Mouse (Mus musculus): ENCODE results near the gene Ccdc136. TPM values are rescaled to one million over a fixed set of nuclear protein-coding genes. Genes with fewer than 3 reads are reported as not detected.

Ccdc136 gene
- polyA plus RNA-seq, 1 experiment from 2014 or later: 28.2 TPM

DNA sequence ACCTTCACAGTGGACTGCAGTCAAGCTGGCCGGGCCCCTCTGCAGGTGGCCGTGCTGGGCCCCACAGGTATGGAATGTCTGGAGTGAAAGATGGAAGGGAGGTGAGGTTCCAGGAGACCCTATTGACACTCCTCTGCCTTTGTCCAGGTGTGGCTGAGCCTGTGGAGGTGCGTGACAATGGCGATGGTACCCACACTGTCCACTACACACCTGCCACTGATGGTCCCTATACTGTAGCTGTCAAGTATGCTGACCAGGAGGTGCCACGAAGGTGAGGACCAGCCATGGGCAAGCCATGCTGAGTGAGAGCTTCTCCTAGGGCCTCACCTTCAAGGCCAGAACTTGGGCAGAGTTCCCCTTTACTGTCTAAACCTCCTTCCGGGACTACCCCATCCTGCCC is 54.6 kb downstream of the Ccdc136 start:
- H3K4me1 ChIP-seq: no peaks in the 10 kb centered on the region
- H3K4me2 ChIP-seq (replicated peaks): no peak overlapping the region
- no peaks in the 10 kb centered on the region for H3K27me3 ChIP-seq
- 94% methylated on average over 6 of the region's 6 CpGs for WGBS
- H3K9me3 ChIP-seq: no peaks in the 10 kb centered on the region
- H3K9ac ChIP-seq: no peak overlapping the region
- H3K4me3 ChIP-seq: no peak overlapping the region
- H3K27ac ChIP-seq: no peak overlapping the region
- peaks cover 93% of the 10 kb centered on the region for H3K36me3 ChIP-seq
- no peak for ATAC-seq (ENCODE audit: low FRiP score, low read depth)

DNA sequence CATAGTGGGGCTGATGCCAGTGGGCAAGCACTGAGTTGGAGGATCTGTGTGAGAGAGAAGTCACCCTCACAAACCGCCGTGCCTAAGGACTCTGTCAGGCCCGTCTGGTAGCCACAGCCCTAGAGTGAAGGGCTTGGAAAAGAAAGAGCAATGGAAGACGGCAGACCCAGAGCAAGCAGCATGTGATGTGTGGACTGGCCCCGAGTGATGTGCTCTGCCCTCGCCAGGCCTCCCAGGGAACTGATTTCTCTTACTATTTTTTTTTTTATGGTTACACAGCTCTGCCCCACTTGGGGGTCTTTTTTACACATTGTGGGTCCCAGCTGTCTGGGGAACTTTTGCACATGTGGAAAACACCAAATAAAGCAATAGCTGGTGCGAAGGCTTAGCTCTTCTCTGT is 65.4 kb downstream of the Ccdc136 start:
- Histone ChIP-seq H3K36me3 (peaks cover 41% of the 10 kb centered on the region), H3K4me2 (replicated peaks) (no peak overlapping the region)
- 55% methylated on average over 7 of the region's 7 CpGs for WGBS

DNA sequence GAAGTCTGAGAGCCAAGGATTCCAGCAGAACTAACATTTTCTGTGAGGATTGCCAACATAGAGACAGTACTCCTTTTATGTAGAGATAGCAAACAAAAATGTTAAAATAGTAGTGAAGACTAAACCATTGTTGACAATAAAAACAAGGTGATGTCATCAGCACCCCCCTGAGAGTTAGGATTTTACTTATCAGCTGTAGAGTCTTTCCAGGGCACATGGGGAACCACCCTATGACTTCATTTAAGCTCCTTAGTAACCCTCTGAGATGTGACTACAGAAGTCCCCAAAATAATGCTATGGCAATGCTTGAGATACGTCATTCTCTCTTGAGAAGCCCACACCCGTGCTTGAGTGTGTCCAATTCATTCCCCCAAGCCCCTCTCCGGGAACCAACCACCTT is 67.3 kb downstream of the Ccdc136 start:
- peaks cover 2% of the 10 kb centered on the region for H3K4me1 ChIP-seq
- 78% methylated on average over 3 of the region's 3 CpGs for WGBS
- no peak overlapping the region for H3K9ac ChIP-seq
- H3K4me3 ChIP-seq: no peak overlapping the region
- no peak overlapping the region for H3K27ac ChIP-seq
- no peaks in the 10 kb centered on the region for H3K27me3 ChIP-seq
- peaks cover 23% of the 10 kb centered on the region for H3K36me3 ChIP-seq
- ATAC-seq (ENCODE audit: low FRiP score, low read depth): no peak
- no peaks in the 10 kb centered on the region for H3K9me3 ChIP-seq
- H3K4me2 ChIP-seq (replicated peaks): no peak overlapping the region

More for the DNA sequence above, 65.4 kb downstream of the Ccdc136 start:
- no peak for ATAC-seq (ENCODE audit: low FRiP score, low read depth)
- H3K27ac ChIP-seq: no peak overlapping the region
- no peak overlapping the region for H3K4me3 ChIP-seq
- H3K4me1 ChIP-seq: no peaks in the 10 kb centered on the region
- H3K9ac ChIP-seq: no peak overlapping the region
- H3K27me3 ChIP-seq: no peaks in the 10 kb centered on the region
- no peaks in the 10 kb centered on the region for H3K9me3 ChIP-seq

DNA sequence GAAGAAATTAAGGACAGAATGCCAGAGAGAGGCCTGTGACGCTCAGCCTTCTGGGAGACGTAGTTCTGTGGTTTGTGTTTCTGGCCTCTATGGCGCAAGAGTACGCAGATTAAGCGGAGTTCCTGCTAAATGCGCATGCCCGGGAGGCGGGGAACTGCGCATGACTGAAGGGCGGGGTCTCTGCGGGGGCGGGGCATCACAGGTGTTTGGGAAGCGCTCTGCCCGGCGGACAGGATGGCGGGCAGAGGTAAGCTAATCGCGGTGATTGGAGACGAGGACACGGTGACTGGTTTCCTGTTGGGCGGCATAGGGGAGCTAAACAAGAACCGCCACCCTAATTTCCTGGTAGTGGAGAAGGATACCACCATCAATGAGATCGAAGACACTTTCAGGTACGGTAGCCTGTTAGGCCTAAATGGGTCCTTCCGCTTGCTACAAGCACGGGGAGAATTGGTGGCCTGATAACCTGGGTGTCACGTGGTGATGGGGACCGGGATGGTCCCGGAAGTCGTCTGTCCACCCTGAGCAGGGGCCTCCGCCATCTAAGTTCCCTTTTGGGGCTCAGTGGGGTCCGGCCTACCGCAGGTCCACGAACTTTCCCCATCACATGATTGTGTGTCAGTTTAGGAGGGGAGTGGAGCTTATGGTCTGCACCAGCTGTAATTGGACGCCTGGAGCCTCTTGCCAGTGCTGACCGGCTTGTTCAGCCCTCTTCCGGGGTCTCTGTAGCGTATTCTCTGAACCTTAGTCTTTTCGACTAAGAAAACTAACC is 71.7 kb downstream of the Ccdc136 start, which contains the start of gene Atp6v1f:
Atp6v1f (plus strand) TSS at position 136 of the 772 bp plus-strand sequence.
- under 1% methylated on average over 39 of the region's 39 CpGs for WGBS
- Histone ChIP-seq H3K27ac (peak within 1 kb of the TSS; percentile 8; the same call in 1 of the 2 replicates), H3K4me1 (peaks cover 10% of the 10 kb centered on the region), H3K4me2 (replicated peaks) (peak within 1 kb of the TSS; percentile 85), H3K9me3 (no peaks in the 10 kb centered on the region), H3K36me3 (peaks cover 20% of the 10 kb centered on the region), H3K9ac (peak within 1 kb of the TSS; percentile 79), H3K27me3 (no peaks in the 10 kb centered on the region), H3K4me3 (peak within 1 kb of the TSS; percentile 75)
- ATAC-seq (ENCODE audit: low FRiP score, low read depth): peak; percentile 94

DNA sequence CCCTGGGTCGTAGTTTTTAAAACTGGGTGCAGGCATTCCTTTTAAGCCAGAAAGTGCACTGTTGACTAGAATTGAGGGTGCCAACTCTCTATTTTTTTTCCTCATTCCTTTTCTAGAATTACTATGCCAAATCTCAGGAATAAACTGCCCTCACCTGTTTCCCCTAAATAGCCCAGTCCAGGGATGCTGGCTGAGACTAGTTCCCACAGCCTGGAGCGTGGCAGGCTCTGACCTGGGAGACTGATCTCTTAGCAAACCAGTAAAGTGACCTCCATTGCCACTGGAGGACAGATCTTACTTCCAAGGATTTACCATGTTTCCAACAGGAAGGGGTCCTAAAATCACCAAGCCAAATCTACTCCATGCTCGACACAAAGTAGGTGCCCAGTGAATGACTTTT is 72.7 kb downstream of the Ccdc136 start:
- Histone ChIP-seq H3K9me3 (no peaks in the 10 kb centered on the region), H3K27me3 (no peaks in the 10 kb centered on the region), H3K9ac (peak overlapping the region; percentile 79), H3K4me3 (peak overlapping the region; percentile 75), H3K4me1 (peaks cover 14% of the 10 kb centered on the region), H3K27ac (no peak overlapping the region), H3K4me2 (replicated peaks) (peak overlapping the region; percentile 85), H3K36me3 (peaks cover 20% of the 10 kb centered on the region)
- ATAC-seq (ENCODE audit: low FRiP score, low read depth): no peak
- 86% methylated on average over 3 of the region's 3 CpGs for WGBS

DNA sequence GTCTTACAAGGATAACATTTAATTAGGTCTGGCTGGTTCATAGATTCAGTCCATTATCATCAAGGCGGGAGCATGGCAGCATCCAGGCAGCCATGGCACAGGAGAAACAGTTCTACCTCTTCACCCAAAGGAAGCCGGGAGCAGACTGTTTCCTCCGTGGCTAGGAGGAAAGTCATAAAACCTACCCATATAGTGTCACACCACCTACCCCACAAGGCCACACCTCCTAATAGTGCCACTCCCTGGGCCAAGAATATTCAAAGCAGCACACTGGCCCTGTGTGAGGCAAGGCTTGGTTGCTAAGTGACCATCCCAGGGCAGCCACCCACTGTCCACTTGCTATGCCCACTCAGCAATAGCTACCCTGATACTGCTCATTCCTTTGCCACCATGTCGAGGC is 75.0 kb downstream of the Ccdc136 start, which contains the start of gene Atp6v1fnb:
Atp6v1fnb (plus strand) TSS at position 301 of the 400 bp plus-strand sequence.
- H3K27ac ChIP-seq: no peak within 1 kb of the TSS

DNA sequence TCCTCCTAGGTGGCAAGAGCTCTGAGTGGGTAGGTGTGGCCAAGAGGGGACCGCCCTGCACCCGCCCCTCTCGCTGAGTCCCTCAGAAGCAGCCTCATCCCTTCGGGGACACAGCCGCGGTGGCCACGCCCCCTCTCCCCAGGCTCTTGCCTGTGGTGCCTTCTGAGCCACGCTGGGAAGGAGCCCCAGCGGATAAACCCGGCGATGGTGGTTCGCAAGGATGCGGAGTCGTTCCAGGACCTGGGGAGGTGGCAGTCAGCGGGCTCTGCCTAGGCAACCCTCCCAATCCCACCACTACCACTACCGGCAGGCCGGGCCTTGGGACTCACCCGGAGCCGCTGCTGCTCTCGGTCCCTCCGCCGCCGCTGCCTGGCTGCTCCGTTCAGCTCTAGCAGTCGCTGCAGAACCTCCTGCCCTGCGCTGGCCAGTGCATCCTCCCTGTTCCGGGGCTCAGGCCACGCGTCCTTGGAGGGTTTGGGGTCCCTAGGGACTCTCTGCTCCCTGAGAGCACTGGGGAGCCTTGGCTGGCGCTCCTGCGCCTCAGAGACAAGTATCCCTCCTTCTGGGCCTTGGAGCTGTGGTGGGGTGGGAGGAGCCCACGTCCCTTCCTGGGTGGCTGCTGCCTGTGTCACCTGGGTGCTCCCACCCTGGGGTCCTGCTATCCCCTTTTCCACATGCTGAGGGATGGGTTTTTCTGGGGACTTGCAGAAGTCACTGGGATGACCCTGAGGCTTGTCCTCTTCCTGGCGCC is 78.0 kb downstream of the Ccdc136 start:
- H3K4me1 ChIP-seq: peaks cover 10% of the 10 kb centered on the region
- H3K4me2 ChIP-seq (replicated peaks): peak overlapping the region; percentile 71
- WGBS: 4% methylated on average over 33 of the region's 33 CpGs
- peaks cover 20% of the 10 kb centered on the region for H3K36me3 ChIP-seq
- H3K9me3 ChIP-seq: no peaks in the 10 kb centered on the region
- ATAC-seq (ENCODE audit: low FRiP score, low read depth): peak; percentile 84
- H3K9ac ChIP-seq: peak overlapping the region; percentile 53
- no peaks in the 10 kb centered on the region for H3K27me3 ChIP-seq
- H3K4me3 ChIP-seq: peak overlapping the region; percentile 43
- H3K27ac ChIP-seq: no peak overlapping the region

More for the DNA sequence above, 75.0 kb downstream of the Ccdc136 start, which contains the start of gene Atp6v1fnb:
- no peak for ATAC-seq (ENCODE audit: low FRiP score, low read depth)
- Histone ChIP-seq H3K4me3 (no peak within 1 kb of the TSS), H3K36me3 (peaks cover 20% of the 10 kb centered on the region), H3K4me2 (replicated peaks) (no peak within 1 kb of the TSS), H3K9ac (no peak within 1 kb of the TSS), H3K4me1 (peaks cover 20% of the 10 kb centered on the region), H3K9me3 (no peaks in the 10 kb centered on the region), H3K27me3 (no peaks in the 10 kb centered on the region)
- WGBS: 82% methylated on average over 4 of the region's 4 CpGs

DNA sequence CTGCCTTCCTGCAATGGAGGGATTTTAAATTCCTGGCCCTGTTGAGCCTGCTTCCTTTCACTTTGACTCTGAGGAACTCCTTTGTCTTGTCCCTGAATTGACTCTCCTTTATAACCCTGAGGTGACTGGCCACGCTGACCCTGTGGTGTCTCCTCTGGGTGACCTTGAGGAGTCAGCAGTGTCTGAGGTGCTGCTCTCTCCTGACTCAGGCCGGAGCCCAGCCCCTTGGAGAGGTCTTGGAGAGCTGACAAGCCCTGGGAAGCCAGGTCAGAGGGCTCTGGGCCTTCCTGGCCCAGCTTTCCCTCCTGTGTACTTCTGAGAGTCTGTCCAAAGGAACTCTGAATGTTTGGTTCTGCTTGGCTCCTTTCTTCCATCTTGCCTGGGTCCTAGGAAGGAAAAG is 78.6 kb downstream of the Ccdc136 start:
- H3K4me1 ChIP-seq: peaks cover 10% of the 10 kb centered on the region
- no peak overlapping the region for H3K9ac ChIP-seq
- no peaks in the 10 kb centered on the region for H3K9me3 ChIP-seq
- 74% methylated on average over 2 of the region's 2 CpGs for WGBS
- H3K27me3 ChIP-seq: no peaks in the 10 kb centered on the region
- H3K4me2 ChIP-seq (replicated peaks): no peak overlapping the region
- no peak overlapping the region for H3K4me3 ChIP-seq
- peaks cover 19% of the 10 kb centered on the region for H3K36me3 ChIP-seq
- no peak overlapping the region for H3K27ac ChIP-seq
- no peak for ATAC-seq (ENCODE audit: low FRiP score, low read depth)

Small RNA genes lying within 50 kb of the gene (microRNA-seq; reads per million reads assigned to microRNA genes)
- gene Gm26220 (not detected), gene Gm44354 (not detected)

Other genes with a start within 250 kb of the Ccdc136 start
- gene Rbm28, start 231.3 kb upstream of the Ccdc136 start, polyA plus RNA-seq (2015; fragmentation: Nextera tagmentation; extraction: Ambion mirVana): 46.6 and 52.3 TPM in 2 replicates
- gene Prrt4, start 216.7 kb upstream of the Ccdc136 start, polyA plus RNA-seq (2015; fragmentation: Nextera tagmentation; extraction: Ambion mirVana): 0.90 and 1.3 TPM in 2 replicates
- 49.9 and 51.7 TPM in 2 replicates for gene Impdh1, start 179.9 kb upstream of the Ccdc136 start, polyA plus RNA-seq (2015; fragmentation: Nextera tagmentation; extraction: Ambion mirVana)
- gene Hilpda, start 123.8 kb upstream of the Ccdc136 start, polyA plus RNA-seq (2015; fragmentation: Nextera tagmentation; extraction: Ambion mirVana): 51.8 and 53.3 TPM in 2 replicates
- gene Fam71f2, start 116.7 kb upstream of the Ccdc136 start, polyA plus RNA-seq (2015; fragmentation: Nextera tagmentation; extraction: Ambion mirVana): 0.38 and 0.99 TPM in 2 replicates
- gene Fam71f1, start 77.2 kb upstream of the Ccdc136 start, polyA plus RNA-seq (2015; fragmentation: Nextera tagmentation; extraction: Ambion mirVana): 0.14 and 0.20 TPM in 2 replicates
- gene Calu, start 48.2 kb upstream of the Ccdc136 start, polyA plus RNA-seq (2015; fragmentation: Nextera tagmentation; extraction: Ambion mirVana): 436 and 476 TPM in 2 replicates
- 0.56 and 1.2 TPM in 2 replicates for gene Opn1sw, start 7.8 kb upstream of the Ccdc136 start, polyA plus RNA-seq (2015; fragmentation: Nextera tagmentation; extraction: Ambion mirVana)
- gene Flnc, start 36.9 kb downstream of the Ccdc136 start, polyA plus RNA-seq (2015; fragmentation: Nextera tagmentation; extraction: Ambion mirVana): 17.4 and 21.7 TPM in 2 replicates
- gene Atp6v1f, start 71.4 kb downstream of the Ccdc136 start, polyA plus RNA-seq (2015; fragmentation: Nextera tagmentation; extraction: Ambion mirVana): 222 and 234 TPM in 2 replicates
- gene Atp6v1fnb, start 75.1 kb downstream of the Ccdc136 start, polyA plus RNA-seq (2015; fragmentation: Nextera tagmentation; extraction: Ambion mirVana): 0.50 TPM in 1 of 2 replicates, not detected in the other
- 37.4 and 37.8 TPM in 2 replicates for gene Kcp, start 111.6 kb downstream of the Ccdc136 start, polyA plus RNA-seq (2015; fragmentation: Nextera tagmentation; extraction: Ambion mirVana)
- 2.7 and 3.6 TPM in 2 replicates for gene Irf5, start 130.3 kb downstream of the Ccdc136 start, polyA plus RNA-seq (2015; fragmentation: Nextera tagmentation; extraction: Ambion mirVana)
- 97.3 and 98.8 TPM in 2 replicates for gene Tnpo3, start 213.6 kb downstream of the Ccdc136 start, polyA plus RNA-seq (2015; fragmentation: Nextera tagmentation; extraction: Ambion mirVana)